Mouse (Mus musculus): ENCODE results near the gene Rps16. TPM values are rescaled to one million over a fixed set of nuclear protein-coding genes. Genes with fewer than 3 reads are reported as not detected.

The Rps16 gene
- polyA plus RNA-seq, 1 experiment from 2014 or later = 695 TPM

GRCm38 (mm10) chr7:28326457-28326856 is 24.0 kb upstream of the Rps16 start:
- no peaks in the 10 kb centered on the region for H3K4me1 ChIP-seq (ENCODE audit: insufficient read depth, low read depth, low read length)
- no peak overlapping the region for H3K4me2 ChIP-seq (replicated peaks; ENCODE audit: low read depth, low read length)
- ATAC-seq = no peak
- no peaks in the 10 kb centered on the region for H3K27me3 ChIP-seq (replicated peaks; ENCODE audit: insufficient read depth, low read length)
- H3K36me3 ChIP-seq (ENCODE audit: insufficient read depth, low read length) = peaks cover 71% of the 10 kb centered on the region
- peak; percentile 14 for DNase-seq (ENCODE audit: low spot score)
- H3K4me3 ChIP-seq (ENCODE audit: low read depth, low read length) = no peak overlapping the region
- no peak for TF ChIP-seq EP300 (IDR thresholded peaks at IDR 0.05)
- TF ChIP-seq CTCF (IDR thresholded peaks at IDR 0.05) = peak; percentile 22; the same call in 1 of the 2 replicates
- no peak overlapping the region for H3K9ac ChIP-seq (replicated peaks; ENCODE audit: low read depth)
- no peak overlapping the region for H3K27ac ChIP-seq (ENCODE audit: low read length)
- 79% methylated on average over 4 of the region's 4 CpGs for WGBS
- H3K9me3 ChIP-seq (ENCODE audit: low read length) = no peaks in the 10 kb centered on the region

- H3K9ac ChIP-seq (replicated peaks; ENCODE audit: low read depth) = no peak overlapping the region
- no peaks in the 10 kb centered on the region for H3K27me3 ChIP-seq (replicated peaks; ENCODE audit: insufficient read depth, low read length)
- H3K4me1 ChIP-seq (ENCODE audit: insufficient read depth, low read depth, low read length) = no peaks in the 10 kb centered on the region
- H3K4me3 ChIP-seq (ENCODE audit: low read depth, low read length) = no peak overlapping the region
- 98% methylated on average over 2 of the region's 2 CpGs for WGBS
- DNase-seq (ENCODE audit: low spot score) (no peak), ATAC-seq (no peak)
- H3K36me3 ChIP-seq (ENCODE audit: insufficient read depth, low read length) = peaks cover 53% of the 10 kb centered on the region
- H3K27ac ChIP-seq (ENCODE audit: low read length) = no peak overlapping the region
- no peak overlapping the region for H3K4me2 ChIP-seq (replicated peaks; ENCODE audit: low read depth, low read length)
- H3K9me3 ChIP-seq (ENCODE audit: low read length) = no peaks in the 10 kb centered on the region
- no peak for TF ChIP-seq EP300 (IDR thresholded peaks at IDR 0.05)
- TF ChIP-seq CTCF (IDR thresholded peaks at IDR 0.05) = no peak
These were observed 22.2 kb upstream of the Rps16 start for GRCm38 (mm10) chr7:28328260-28328659.

GRCm38 (mm10) chr7:28334534-28334933 is 15.9 kb upstream of the Rps16 start:
- no peaks in the 10 kb centered on the region for H3K9me3 ChIP-seq (ENCODE audit: low read length)
- no peak overlapping the region for H3K27ac ChIP-seq (ENCODE audit: low read length)
- TF ChIP-seq CTCF (IDR thresholded peaks at IDR 0.05) (no peak), EP300 (IDR thresholded peaks at IDR 0.05) (no peak)
- H3K4me3 ChIP-seq (ENCODE audit: low read depth, low read length) = no peak overlapping the region
- H3K36me3 ChIP-seq (ENCODE audit: insufficient read depth, low read length) = 0 out of 2 replicates have a peak, but pooled peaks cover 7% of the 10 kb centered on the region
- H3K4me2 ChIP-seq (replicated peaks; ENCODE audit: low read depth, low read length) = no peak overlapping the region
- H3K4me1 ChIP-seq (ENCODE audit: insufficient read depth, low read depth, low read length) = no peaks in the 10 kb centered on the region
- WGBS = 80% methylated on average over 4 of the region's 4 CpGs
- no peaks in the 10 kb centered on the region for H3K27me3 ChIP-seq (replicated peaks; ENCODE audit: insufficient read depth, low read length)
- ATAC-seq (no peak), DNase-seq (ENCODE audit: low spot score) (peak; percentile 14)
- no peak overlapping the region for H3K9ac ChIP-seq (replicated peaks; ENCODE audit: low read depth)

- Histone ChIP-seq H3K4me1 (ENCODE audit: insufficient read depth, low read depth, low read length) (no peaks in the 10 kb centered on the region), H3K4me2 (replicated peaks; ENCODE audit: low read depth, low read length) (no peak overlapping the region), H3K9ac (replicated peaks; ENCODE audit: low read depth) (no peak overlapping the region), H3K36me3 (ENCODE audit: insufficient read depth, low read length) (0 out of 2 replicates have a peak, but pooled peaks cover 3% of the 10 kb centered on the region), H3K27ac (ENCODE audit: low read length) (no peak overlapping the region), H3K4me3 (ENCODE audit: low read depth, low read length) (no peak overlapping the region), H3K9me3 (ENCODE audit: low read length) (no peaks in the 10 kb centered on the region), H3K27me3 (replicated peaks; ENCODE audit: insufficient read depth, low read length) (no peaks in the 10 kb centered on the region)
- WGBS = 98% methylated on average over 2 of the region's 2 CpGs
- no peak for ATAC-seq
- TF ChIP-seq EP300 (IDR thresholded peaks at IDR 0.05) (no peak), CTCF (IDR thresholded peaks at IDR 0.05) (no peak)
- DNase-seq (ENCODE audit: low spot score) = no peak
These were observed 15.0 kb upstream of the Rps16 start for GRCm38 (mm10) chr7:28335471-28335870.

- WGBS = under 1% methylated on average over 73 of the region's 77 CpGs
- no peaks in the 10 kb centered on the region for H3K27me3 ChIP-seq (replicated peaks; ENCODE audit: insufficient read depth, low read length)
- TF ChIP-seq EP300 (IDR thresholded peaks at IDR 0.05) (peak; percentile 93), CTCF (IDR thresholded peaks at IDR 0.05) (no peak)
These were observed 12.1 kb upstream of the Rps16 start, which contains the start of gene Supt5 for GRCm38 (mm10) chr7:28338108-28338998. Supt5 (minus strand) TSS chr7:28338746.

GRCm38 (mm10) chr7:28339213-28339917 is 11.1 kb upstream of the Rps16 start:
- Histone ChIP-seq H3K9ac (replicated peaks; ENCODE audit: low read depth) (peak overlapping the region; percentile 52; the same call in 1 of the 2 replicates), H3K9me3 (ENCODE audit: low read length) (no peaks in the 10 kb centered on the region), H3K27me3 (replicated peaks; ENCODE audit: insufficient read depth, low read length) (no peaks in the 10 kb centered on the region), H3K4me2 (replicated peaks; ENCODE audit: low read depth, low read length) (peak overlapping the region; percentile 88), H3K4me3 (ENCODE audit: low read depth, low read length) (peak overlapping the region; percentile 96), H3K36me3 (ENCODE audit: insufficient read depth, low read length) (no peaks in the 10 kb centered on the region), H3K27ac (ENCODE audit: low read length) (peak overlapping the region; percentile 95), H3K4me1 (ENCODE audit: insufficient read depth, low read depth, low read length) (no peaks in the 10 kb centered on the region)
- 68% methylated on average over 19 of the region's 19 CpGs for WGBS
- DNase-seq (ENCODE audit: low spot score) (peak; percentile 71), ATAC-seq (0 out of 2 replicates have a peak, but pooled peaks have one; percentile 8)
- TF ChIP-seq EP300 (IDR thresholded peaks at IDR 0.05) (no peak), CTCF (IDR thresholded peaks at IDR 0.05) (peak; percentile 51)

More at GRCm38 (mm10) chr7:28338108-28338998, 12.1 kb upstream of the Rps16 start, which contains the start of gene Supt5:
- Histone ChIP-seq H3K4me3 (ENCODE audit: low read depth, low read length) (peak within 1 kb of the TSS; percentile 96), H3K36me3 (ENCODE audit: insufficient read depth, low read length) (no peaks in the 10 kb centered on the region), H3K27ac (ENCODE audit: low read length) (peak within 1 kb of the TSS; percentile 95), H3K9ac (replicated peaks; ENCODE audit: low read depth) (peak within 1 kb of the TSS; percentile 99), H3K9me3 (ENCODE audit: low read length) (no peaks in the 10 kb centered on the region), H3K4me1 (ENCODE audit: insufficient read depth, low read depth, low read length) (no peaks in the 10 kb centered on the region), H3K4me2 (replicated peaks; ENCODE audit: low read depth, low read length) (peak within 1 kb of the TSS; percentile 88)
- peak; percentile 100 for ATAC-seq
- DNase-seq (ENCODE audit: low spot score) = peak; percentile 99

Measured in lung, postnatal 0 days (tissue).